Mouse (Mus musculus): Measurements from ENCODE around the gene Dpm1.

DNA sequence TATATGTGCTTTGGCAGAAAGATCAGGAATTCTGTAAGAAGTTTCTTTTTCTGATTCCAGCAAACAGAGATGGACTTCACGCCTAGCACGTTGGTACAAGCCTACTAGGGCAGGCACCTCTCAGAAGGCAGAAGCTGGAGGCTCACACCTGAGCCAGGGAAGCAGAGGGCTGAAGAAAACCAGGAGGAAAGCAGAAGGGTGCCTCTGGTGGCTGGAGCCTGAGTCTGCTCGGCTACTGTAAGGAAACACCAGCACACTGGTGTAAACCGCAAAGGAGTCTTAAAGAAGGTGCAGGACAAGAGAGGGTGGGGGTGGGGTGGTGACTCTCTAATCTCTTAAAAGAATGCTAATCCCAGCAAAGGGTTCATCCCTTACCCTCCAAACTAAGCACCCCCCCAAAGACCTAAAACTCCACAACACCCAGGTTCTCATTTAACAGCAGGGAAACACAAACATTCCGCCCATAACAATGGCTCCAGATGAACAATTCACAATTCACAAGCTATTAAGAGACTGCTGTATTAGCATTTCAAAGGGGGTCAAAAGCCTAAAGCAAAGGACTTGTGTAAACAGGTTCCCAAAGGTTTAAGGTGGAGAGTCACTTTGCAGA lies 16.5 kb downstream of the Dpm1 start:
- TF ChIP-seq EP300 (IDR thresholded peaks at IDR 0.05; ENCODE audit: insufficient read depth, low read depth, low read length) (no peak), POLR2A (IDR thresholded peaks at IDR 0.05; ENCODE audit: insufficient read depth, low read length) (no peak), CTCF (IDR thresholded peaks at IDR 0.05; ENCODE audit: low read depth, low read length) (peak; percentile 66)
